Mouse (Mus musculus) cerebellum, adult 9-10 months (tissue): ENCODE results near the gene Fam163b.

Experiments
- DNase-seq: peaks from one replicate; pipeline ENCODE4 v3.0.0; 2022

Gene Fam163b

GRCm38 (mm10) chr2:27126496-27126895 lies 15.8 kb downstream of the Fam163b start:
- no peak for DNase-seq

- peak; percentile 42 for DNase-seq
These were observed 16.3 kb downstream of the Fam163b start for GRCm38 (mm10) chr2:27125979-27126378.

- no peak for DNase-seq
These were observed 19.2 kb downstream of the Fam163b start for GRCm38 (mm10) chr2:27123121-27123520.

- DNase-seq: no peak
These were observed 19.7 kb downstream of the Fam163b start for GRCm38 (mm10) chr2:27122578-27122977.

- peak; percentile 38 for DNase-seq
These were observed 20.5 kb downstream of the Fam163b start for GRCm38 (mm10) chr2:27121626-27122355.

- no peak for DNase-seq
These were observed 22.1 kb downstream of the Fam163b start for GRCm38 (mm10) chr2:27120241-27120641.

GRCm38 (mm10) chr2:27119766-27120165 lies 22.5 kb downstream of the Fam163b start:
- DNase-seq: no peak

GRCm38 (mm10) chr2:27118452-27118851 lies 23.8 kb downstream of the Fam163b start:
- no peak for DNase-seq

- no peak for DNase-seq
These were observed 28.1 kb downstream of the Fam163b start for GRCm38 (mm10) chr2:27114169-27114568.

- DNase-seq: no peak
These were observed 29.7 kb downstream of the Fam163b start for GRCm38 (mm10) chr2:27112585-27112984.

- peak; percentile 81 for DNase-seq
These were observed 33.2 kb downstream of the Fam163b start for GRCm38 (mm10) chr2:27109052-27109451.

- DNase-seq: no peak
These were observed 34.1 kb downstream of the Fam163b start for GRCm38 (mm10) chr2:27108144-27108543.

GRCm38 (mm10) chr2:27106816-27107215 lies 35.5 kb downstream of the Fam163b start:
- DNase-seq: no peak

GRCm38 (mm10) chr2:27103554-27103953 lies 38.7 kb downstream of the Fam163b start:
- DNase-seq: no peak

- no peak for DNase-seq
These were observed 44.5 kb downstream of the Fam163b start for GRCm38 (mm10) chr2:27097776-27098175.

- DNase-seq: no peak
These were observed 45.0 kb downstream of the Fam163b start for GRCm38 (mm10) chr2:27097241-27097656.

- DNase-seq: no peak
These were observed 45.8 kb downstream of the Fam163b start for GRCm38 (mm10) chr2:27096341-27096981.

- no peak for DNase-seq
These were observed 47.1 kb downstream of the Fam163b start for GRCm38 (mm10) chr2:27095178-27095577.

GRCm38 (mm10) chr2:27089238-27089637 lies 53.1 kb downstream of the Fam163b start:
- no peak for DNase-seq

GRCm38 (mm10) chr2:27088700-27089099 lies 53.6 kb downstream of the Fam163b start:
- DNase-seq: no peak

- DNase-seq: no peak
These were observed 54.1 kb downstream of the Fam163b start for GRCm38 (mm10) chr2:27088071-27088644.

GRCm38 (mm10) chr2:27087581-27087980 lies 54.7 kb downstream of the Fam163b start:
- no peak for DNase-seq

GRCm38 (mm10) chr2:27086483-27087010 lies 55.7 kb downstream of the Fam163b start:
- DNase-seq: no peak

- DNase-seq: no peak
These were observed 56.5 kb downstream of the Fam163b start for GRCm38 (mm10) chr2:27085801-27086200.
